Mouse (Mus musculus) right cerebral cortex, postnatal 4 days (tissue): ENCODE measurements around the gene Fgd6.

Experiments
- DNase-seq: peaks from one replicate; pipeline ENCODE4 v3.0.0-alpha.2; 2022

Fgd6 gene

DNA sequence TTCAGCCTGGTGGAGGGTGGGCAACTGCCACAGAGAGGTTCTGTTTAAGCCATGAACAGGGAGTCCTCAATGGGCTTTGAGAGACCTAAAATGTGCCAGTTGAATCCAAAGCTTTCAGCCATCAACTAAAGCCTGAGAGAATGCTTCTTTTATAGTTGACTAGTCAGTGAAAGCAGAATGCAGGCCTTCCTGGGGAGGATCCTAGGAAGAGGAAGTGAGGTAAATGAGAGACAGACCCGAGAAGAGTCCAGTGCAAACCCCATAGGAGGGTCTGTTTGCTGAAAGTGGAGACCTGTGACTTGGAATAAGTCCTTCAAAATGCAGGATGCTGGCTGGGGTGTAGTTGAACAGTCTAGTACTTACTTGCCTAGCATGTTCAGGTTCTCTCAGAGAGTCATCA lies 11.2 kb downstream of the Fgd6 start:
- no peak for DNase-seq

DNA sequence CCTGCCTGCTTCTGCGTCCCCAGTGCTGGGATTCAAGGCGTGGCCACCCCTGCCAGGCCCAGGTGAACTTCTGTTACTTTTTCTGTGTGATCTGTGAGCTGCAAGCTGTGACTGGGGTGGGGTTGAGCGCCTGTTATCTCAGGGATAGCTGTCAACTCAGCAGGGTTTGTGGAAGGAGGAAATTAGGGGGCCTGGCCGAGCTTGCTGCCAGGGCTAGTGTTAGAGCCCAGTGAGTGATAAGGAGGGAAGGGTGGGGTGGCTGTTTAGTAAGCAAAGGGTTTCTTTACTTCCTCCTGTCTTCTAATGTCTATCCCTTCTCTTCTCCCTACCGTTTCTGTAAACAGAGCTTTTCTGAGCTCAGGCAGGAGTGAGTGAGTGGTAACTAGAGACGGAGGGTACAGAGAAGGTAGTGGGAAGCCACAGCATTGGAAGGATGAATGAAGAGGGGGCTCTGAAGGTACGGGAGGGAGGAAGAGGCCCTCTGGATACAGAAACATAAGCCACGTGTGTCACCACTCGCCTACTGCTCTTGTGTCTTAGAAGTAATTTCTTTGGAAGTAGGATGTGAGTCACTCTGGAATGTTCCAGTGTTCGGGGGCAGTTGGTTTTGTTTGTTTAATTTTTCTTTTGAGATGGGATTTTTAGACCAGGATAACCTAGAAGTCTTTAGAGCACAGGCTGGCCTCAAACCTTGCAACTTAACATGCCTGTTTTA lies 12.2 kb downstream of the Fgd6 start:
- DNase-seq = no peak

DNA sequence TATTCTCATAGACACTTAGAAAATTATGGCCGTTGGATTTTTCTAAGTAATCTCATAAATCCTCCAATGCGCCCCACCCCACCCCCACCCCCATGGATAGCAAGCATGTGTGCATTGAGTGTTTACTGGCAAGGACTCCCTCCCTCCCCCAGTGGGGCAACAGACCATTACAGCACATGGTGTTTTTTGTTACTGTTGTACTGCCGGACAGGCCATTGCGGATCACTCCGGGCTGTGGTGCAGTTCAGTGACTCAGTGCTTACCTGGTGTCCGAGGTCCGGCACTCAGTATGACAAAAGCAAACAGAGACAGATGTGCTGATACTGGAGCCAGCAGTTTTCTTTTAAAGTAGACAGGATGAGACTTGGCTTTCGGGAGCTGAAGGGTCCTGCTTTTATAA lies 13.3 kb downstream of the Fgd6 start:
- no peak for DNase-seq

DNA sequence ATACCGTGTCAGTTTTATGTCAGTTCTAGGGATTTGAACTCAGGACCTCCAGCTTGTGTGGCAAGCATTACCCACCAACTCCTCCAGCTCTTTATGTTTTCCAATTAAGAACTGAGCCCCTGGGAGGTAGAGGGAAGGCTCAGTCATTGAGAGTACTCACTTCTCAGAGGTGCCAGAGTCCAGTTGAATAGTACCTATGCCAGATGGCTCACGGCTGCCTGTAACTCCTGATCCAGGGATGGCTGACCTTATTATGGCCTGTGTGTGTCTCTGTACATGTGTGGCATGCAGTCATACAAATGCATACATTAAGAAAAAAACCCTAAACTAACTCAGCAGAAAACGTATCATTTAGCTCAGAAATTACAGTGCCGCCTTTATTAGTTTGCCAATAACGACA lies 14.9 kb downstream of the Fgd6 start:
- no peak for DNase-seq

DNA sequence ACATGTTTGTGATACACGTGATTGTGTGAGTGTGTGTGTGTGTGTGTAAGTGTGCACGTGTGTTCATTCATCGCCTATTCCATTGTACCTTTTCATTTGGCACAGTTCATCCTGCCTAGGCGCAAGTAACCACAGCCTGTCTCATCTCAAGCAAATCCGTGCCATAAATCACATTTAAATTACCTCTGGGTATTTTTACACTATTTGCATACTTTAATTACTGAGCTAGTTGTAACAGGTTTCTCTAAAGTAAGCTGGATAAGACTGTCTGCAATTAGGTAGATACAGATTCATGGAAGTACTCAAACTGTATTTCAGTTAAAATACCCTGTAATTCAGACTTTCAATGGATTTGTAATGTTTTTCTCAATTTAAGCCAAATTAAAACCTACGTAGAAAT lies 20.7 kb downstream of the Fgd6 start:
- no peak for DNase-seq

DNA sequence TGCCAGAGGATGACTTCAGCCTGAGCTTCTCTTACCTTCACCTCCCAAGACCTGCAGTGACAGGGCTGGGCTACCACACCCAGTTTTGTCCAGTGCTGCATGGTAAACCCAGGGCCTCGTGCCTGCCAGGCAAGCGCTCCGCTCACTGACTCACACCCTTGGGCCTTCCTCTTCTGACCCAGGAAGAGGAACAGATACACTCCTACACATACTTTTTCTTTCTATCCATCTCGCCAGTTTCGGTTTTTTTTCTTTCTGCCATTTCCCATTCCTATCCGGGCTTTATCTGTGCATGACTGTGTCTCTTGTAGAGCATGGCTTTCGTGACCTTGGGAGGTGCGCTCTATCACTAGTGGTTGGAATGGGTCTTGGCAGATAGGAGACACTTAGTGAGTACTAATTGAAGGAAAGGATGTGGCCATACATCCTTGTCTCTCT lies 23.8 kb downstream of the Fgd6 start:
- no peak for DNase-seq

DNA sequence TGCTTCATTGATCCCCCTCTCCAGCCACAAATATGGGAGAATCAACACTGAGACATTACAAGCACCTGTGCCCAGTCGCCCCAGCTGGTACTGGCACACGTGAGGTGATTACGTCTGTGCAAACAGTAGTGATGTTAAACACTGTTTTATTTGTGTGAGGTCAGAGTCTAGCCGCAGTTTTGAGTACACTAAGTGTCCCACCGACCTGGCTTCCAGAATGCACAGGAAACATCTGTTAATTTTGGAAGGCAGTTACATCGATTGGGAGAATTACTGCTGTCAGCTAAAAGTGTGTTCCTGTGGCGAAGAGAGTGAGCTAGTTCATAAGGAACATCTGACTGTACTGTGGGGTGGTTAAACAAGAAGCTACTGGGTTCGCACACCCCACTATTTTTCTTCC lies 24.4 kb downstream of the Fgd6 start:
- no peak for DNase-seq

DNA sequence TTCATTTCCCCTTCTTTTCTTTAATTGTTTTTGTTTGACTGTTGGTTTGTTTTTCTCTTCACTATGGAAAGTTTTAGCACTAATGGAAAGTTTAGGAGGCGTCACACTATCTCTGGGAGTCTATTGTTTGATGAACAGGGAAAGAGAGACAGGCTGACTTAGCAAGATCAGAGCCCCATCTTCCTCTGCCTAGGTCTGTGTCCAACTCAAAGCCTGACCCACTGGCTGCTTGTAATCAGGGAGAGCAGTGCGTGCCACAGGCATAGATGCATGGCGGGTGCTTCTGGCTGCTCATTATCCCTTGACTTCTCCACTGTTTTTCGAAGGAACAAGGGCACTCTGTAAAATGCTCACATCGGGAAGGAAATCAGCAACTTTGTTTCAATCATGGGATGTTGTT lies 26.6 kb downstream of the Fgd6 start:
- DNase-seq = no peak

DNA sequence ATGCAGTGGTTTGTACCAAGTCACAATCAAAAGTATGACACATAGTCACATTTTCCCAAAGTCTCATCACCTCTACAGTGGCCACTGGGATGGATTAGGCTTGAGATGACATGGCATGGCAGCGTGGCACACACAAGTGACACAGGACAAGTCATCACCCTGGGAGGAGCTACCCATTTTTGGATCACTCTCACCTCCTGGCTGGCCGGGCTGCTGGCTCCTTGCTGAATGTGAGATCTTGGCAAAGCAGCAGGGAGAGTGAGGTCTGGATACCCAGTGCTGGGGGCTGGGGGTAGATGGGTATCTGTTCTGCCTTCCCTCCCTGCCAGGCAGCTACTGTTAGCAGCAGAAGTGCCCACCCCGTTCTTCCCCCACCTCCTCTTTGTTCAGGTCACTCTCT lies 31.1 kb downstream of the Fgd6 start:
- no peak for DNase-seq

DNA sequence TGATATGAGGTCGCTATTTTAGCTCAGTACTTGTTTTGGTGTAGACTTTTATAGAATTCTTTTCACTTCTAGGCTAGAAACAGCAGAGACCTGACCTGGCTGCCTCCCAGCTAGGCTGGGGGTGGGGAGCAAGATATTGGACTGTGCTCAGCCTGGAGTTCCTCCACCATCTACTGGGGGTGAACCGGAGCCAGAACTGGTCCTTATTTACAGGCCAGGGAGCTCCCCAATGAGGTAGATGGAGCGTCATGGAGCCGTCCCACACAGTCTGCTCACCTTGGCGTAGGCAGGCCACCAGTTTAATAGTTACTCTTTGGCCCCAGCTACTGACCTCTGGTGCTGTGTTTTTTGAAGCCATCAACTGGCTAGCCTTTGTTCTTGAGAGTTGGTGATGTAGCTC lies 32.9 kb downstream of the Fgd6 start:
- peak; percentile 11 for DNase-seq

DNA sequence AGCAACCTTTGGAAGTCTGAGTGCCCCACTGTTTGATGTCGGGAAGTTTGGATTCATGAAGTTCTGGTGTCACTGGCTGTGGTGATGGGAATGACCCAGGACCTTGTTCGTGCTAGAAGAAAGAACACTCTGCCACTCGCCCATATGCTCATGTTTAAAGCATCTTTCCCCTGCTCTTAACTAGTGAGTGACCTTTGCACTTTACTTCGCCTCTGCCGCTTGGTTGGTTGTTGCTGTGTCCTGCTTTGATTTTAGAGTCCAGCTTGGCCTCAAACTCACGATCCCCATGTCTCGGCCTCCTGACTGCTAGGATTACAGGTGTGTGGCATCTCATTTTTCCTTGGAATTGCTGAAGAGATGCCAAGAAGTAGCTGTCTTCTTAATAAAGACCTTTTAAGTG lies 35.8 kb downstream of the Fgd6 start:
- DNase-seq = no peak

DNA sequence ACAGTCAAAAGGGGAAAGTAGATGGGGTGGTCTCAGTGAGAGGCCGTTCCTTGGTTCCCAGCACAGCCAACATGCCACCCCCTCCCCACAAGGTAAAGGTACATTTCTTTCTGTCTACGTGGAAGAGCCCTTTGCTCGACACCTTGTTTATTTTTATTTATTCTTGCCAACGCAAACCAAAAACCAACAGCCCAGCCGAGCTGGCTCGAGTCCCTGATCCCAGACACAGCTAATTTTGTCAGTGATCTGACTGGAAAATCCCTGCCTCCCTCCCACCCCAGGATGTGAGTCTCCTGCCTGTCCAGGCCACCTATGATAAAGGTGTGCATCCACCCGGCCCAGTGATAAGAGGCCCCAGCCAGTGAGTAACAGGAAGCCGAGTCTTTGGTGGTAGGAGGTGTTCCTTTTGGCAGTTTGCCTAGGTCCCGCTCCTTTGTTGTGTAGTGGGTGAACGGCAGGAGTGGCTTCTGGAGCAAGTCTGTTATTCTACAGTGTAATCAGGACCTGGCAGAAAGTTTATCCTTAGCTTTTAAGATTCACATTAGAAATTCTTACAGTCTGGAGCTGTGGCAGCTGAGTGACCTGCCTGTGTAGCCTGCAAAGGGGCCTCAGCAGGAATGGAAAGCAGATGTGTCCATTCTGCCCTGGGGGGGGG lies 36.6 kb downstream of the Fgd6 start:
- DNase-seq = no peak

DNA sequence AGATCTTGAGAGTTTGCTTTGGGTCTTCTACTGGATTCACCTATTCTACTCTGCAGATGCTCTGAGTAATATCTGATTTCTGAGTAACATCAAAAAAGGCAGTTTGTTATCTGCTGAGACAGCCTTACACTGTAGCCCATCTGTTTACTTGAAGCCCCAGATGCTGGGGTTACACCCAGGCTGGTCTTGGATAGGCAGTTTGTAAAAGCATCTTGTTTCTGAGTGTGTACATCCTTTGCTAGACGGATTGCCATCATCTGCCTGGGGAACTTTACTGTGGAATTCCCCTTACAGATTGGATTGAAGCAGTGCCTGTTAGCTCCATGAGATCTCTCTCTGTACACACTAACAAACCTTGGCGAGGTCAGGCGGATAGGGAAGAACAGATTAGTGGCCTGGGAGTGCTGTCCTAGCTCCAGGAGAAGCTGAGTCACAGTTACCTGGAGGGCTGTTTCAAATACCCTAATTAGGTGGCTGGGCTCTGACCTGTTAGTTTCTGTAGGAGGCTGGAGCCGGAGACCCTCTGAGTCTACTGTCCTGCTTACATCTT lies 37.2 kb downstream of the Fgd6 start:
- no peak for DNase-seq

DNA sequence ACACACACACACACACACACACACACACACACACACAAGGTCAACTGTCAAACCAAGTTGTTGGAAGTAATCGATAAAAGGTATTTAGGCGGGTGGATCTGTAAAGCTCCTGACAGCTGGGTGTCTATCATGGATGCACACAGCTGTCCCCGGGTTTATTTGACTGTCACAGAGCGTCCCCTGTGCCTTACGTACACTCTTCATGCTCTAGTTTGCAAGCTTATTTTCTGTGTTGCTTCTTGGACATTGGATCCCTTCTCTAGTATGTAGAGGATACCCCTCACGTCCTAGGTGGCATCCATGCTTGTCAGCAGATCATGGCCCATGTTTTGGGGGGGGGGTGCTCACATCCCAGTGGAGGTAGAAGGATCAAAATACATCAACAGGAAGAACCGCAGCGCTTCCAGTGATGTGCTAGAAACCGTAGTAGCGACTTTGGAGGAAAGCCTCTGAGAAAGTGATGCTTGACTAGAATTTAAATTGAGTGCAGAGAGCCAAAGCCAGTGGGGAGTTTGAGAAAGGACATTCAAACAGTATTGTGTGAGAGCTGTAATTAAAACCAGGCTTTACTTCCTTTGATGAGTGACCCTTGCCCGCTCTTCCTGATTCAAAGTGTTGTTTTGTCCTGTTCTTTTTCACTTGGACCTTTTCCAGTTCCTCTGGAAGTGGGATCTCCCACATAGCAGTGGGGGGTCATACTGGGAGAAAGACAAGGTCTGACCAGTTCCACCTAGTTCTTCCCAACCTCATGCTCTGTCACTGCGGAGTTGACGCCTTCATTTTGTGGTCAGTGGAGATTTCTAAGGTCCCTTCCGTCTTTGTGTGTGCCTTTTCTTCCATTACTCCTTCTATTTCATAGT lies 41.4 kb downstream of the Fgd6 start:
- no peak for DNase-seq

DNA sequence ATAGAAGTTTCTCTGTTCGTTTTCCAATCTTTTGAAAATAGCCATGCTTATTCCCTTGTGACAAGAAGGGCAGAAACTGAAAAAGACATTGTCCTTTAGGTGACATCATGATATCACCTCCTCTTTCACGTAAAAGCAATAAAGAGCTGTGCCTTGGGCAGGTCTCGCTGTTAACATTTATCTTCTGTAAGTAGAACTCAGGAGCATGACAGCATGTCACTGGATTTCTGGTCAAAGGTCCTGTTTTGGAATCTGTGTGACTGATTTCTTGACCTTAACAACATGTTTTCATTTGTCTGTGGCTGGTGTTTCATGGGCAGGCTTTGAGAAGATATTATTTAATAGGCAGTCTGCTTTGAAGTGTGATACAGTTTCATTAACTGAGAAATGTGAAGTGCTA lies 44.9 kb downstream of the Fgd6 start:
- DNase-seq = no peak

DNA sequence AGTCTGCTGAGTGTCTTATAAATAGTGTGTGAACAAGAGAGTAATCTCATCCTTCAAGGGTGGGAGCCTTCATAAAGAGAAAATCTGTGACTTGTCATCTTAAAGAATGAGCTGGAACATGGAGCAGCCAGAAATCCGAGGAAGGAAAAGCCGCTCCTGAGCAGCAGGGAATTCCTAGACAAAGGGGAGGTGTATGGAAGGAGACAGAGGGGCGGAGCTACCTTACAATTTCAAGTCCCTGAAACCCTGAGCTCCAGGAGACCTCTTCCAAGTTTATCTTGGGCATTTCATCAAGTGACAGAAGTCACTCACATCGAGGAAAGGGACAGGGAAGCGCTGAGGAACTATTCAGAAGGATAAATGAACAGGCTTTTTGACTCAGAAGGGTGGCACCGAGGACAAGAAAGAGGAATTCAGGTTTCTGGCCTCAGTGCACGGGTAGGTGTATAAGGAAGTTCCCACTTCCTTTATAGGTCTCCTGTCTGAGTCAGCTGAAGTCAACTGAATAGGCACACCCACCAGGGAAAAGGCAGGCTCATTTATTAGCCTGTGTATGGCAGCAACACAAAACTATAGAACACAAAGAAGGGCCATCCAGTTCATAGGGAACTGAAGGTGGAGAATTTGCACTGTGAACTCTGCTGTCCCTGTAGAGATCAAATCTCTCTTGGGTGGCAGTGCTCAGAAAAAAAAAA lies 46.4 kb downstream of the Fgd6 start:
- DNase-seq = no peak

DNA sequence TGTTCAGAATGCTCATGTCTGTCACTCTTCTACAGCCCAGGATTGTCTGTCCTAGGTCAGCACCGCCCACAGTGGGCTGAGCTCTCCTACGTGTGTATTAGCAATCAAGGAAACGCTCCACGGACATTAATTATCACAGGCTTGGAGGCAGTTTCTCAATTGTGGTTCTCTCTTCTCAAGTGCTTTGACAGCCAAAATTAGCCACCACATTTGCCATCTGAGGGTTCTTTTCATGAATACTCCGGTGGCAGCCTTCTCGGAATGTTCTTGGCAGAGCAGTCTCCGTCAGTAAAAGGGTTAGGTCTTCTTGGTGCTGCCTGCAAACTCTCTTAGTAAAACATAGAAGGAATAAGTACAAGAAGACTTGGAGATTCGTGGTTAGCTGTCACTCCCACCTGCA lies 50.5 kb downstream of the Fgd6 start:
- DNase-seq = no peak

DNA sequence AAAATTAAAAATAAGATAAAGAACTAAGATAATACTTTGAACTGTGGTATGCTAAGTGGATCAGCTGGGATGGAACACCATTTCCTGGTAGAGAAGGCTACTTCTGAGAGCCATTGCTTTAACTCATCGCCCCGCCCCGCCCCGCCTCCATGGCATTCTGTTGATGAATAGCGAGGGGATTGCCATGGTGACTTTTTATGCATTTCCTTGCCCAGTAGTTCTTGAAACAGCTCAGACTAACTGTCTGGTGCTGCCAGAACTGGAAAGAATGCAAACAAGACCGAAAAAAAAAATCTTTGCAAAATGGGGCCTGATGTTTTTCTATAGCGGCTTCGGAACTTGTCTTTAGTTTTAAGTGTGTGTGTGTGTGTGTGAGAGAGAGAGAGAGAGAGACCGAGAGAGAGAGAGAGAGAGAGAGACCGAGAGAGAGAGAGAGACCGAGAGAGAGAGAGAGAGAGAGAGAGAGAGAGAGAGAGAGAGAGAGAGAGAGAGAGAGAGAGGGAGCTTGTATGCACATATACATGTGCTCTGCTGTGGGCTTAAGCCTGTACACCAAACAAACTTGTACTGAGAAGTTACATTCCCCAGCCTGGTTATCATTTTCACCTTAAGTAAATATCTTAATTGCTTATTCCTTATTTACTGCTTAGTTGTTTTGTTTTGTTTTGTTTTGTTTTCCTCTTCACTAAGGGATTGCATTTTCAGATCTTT lies 51.7 kb downstream of the Fgd6 start:
- peak; percentile 40 for DNase-seq

DNA sequence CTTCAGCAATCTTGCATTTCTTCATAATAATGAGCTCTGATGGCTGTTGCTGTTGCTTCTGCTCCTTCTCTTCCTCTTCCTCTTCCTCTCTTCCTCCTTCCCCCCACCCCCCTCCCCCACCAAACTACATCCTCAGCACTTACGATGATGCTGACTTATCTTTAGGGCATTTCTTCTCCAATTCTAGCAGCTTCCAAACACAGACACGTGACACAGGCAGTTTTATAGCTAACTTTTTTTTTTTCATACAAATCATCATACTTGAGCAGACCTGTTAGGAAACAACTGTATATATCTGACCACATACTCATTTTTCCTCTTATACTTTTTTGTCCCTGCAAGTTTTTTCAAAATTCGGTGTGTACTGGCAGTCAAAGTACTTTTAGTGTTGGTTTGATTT lies 54.2 kb downstream of the Fgd6 start:
- no peak for DNase-seq

DNA sequence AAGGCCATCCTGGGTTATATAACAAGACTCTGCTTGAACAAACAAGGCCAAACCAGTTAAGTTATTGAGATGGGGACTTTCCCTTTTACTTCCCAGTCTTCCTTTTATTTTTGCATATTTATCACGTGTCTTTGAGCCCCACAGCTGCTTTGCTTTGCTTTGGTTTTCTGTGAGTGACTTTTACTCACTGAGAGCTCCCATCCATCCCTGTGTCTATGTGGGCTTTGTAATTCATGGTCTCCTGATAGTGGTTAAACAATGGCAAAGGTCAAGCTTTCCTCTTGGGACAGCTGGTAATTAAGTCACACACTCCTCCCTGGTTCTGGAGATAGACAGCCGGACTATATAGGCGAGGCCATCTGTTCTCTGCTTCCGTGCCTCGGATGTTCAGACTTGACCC lies 57.7 kb downstream of the Fgd6 start:
- no peak for DNase-seq

DNA sequence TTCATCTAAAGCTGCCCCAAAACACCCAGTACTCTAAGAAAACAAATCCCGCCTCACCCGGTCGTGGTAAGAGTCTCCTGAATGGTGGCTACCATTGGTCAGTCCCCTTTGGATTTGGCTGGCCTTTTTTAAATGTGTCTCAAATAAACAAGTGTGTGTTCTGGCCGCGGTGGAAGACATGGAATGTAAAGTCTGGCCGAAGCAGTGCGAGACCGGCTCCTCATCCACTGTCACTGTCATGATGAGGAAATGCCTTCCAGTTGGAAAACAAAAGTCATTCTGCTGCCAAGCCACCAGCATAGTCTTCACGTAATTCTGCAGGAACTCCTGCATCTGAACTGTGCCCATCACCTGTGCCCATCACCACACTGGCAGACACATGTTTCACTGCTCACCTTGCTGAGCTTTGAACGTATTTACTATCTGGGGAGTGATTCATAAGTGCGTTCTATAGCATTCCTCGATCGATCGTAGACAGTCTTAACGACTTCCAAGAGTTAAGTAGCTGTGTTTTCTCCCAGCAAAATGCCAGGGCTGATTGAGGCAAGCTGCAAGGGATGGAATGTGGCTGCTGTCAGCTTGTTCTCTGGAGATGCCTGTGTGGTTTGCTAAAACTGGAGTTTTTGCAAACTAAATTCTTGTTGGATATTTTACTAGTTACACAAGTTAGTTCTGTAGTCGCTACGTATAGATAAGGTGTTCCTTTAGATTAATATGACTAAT lies 60.1 kb downstream of the Fgd6 start:
- no peak for DNase-seq
